Mouse (Mus musculus) small intestine, adult 2 months (tissue): ENCODE measurements around the gene Pitpnm3.

Source experiments
- CTCF ChIP-seq: fragments of 200-500 bp; IDR thresholded peaks from 2 replicates; pipeline ENCODE4 v1.5.1; 2012; ENCODE audit warnings: low read depth, mild to moderate bottlenecking, control low read depth, inconsistent platforms, low read length, moderate library complexity, mixed read lengths; ENCODE audit not compliant: insufficient replicate concordance, insufficient read length; ENCODE audit errors: extremely low read depth
- POLR2A ChIP-seq: fragments of 200-500 bp; IDR thresholded peaks from 2 replicates; pipeline ENCODE4 v1.6.1; 2012; ENCODE audit warnings: low read depth, mild to moderate bottlenecking, control low read depth, inconsistent platforms, low read length, moderate library complexity

- no peak for TF ChIP-seq CTCF
- TF ChIP-seq POLR2A: no peak
Observed at GRCm38 (mm10) chr11:72050895-72051858, 84.4 kb downstream of the Pitpnm3 start.
